Mouse (Mus musculus): ENCODE results near the gene H2-T22. TPM values are rescaled to one million over a fixed set of nuclear protein-coding genes. Genes with fewer than 3 reads are reported as not detected.

Gene H2-T22
- total and polyA plus RNA-seq, 3 experiments, result 10.6 to 26.1 (median 16.4) TPM

DNA sequence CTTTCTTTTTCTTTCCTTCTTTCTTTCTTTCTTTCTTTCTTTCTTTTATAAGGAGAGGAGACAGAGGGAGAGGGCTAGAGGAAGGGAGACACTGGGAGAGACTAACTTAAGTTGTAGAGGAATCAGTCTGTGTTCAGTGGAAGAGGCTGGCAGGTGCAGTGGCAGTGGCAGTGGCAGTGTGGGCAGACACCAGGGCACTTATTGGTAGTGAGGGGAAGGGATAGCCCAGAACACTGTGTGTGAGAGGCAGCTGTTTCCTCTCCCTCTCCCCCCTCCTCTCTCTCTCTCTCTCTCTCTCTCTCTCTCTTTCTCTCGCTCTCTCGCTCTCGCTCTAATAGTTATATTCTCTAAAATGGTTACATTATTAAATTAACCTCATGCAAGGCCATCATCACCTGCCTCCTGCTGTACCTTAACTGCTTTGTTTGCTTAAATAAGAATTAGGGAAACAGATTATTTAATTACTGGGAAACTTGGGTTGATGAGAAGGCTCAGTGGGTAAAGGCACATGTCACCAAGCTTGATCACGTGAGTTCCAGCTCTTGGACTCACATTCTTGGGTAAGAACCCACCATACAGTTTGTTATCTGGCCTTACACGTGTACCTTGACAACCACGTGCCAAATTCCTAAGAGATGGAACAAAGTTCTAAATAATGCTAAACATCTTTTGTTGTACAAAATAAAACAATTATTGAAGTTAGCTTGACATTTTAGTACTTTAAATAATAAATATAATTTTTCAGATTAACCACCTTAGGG lies 43.8 kb downstream of the H2-T22 start:
- H3K9me3 ChIP-seq (replicated peaks; ENCODE audit: low read length), result peaks cover 16% of the 10 kb centered on the region
- peaks cover 57% of the 10 kb centered on the region for H3K79me2 ChIP-seq (replicated peaks; ENCODE audit: control insufficient read depth, extremely low read depth, insufficient read depth, poor library complexity, severe bottlenecking)
- peak; percentile 45 for DNase-seq (ENCODE audit: extremely low read depth)
- TF ChIP-seq MAZ (IDR thresholded peaks at IDR 0.05; ENCODE audit: low read depth, low read length) (no peak), PAX5 (IDR thresholded peaks at IDR 0.05; ENCODE audit: low read length) (no peak), ETS1 (conservative IDR thresholded peaks at IDR 0.05; ENCODE audit: low read depth, low read length) (no peak), MAX (IDR thresholded peaks at IDR 0.05; ENCODE audit: low read length) (peak; percentile 76), POLR2A (IDR thresholded peaks at IDR 0.05; ENCODE audit: low read depth, low read length) (0 out of 2 replicates have a peak, but pooled peaks have one; percentile 13), MXI1 (IDR thresholded peaks at IDR 0.05; ENCODE audit: low read depth, low read length) (peak; percentile 74), MEF2A (IDR thresholded peaks at IDR 0.05; ENCODE audit: borderline replicate concordance, low read depth, low read length) (no peak), IRF4 (IDR thresholded peaks at IDR 0.05; ENCODE audit: low read depth, low read length) (no peak), ZC3H11A (IDR thresholded peaks at IDR 0.05; ENCODE audit: low read depth, low read length) (no peak), CHD1 (IDR thresholded peaks at IDR 0.05; ENCODE audit: low read depth, low read length) (0 out of 2 replicates have a peak, but pooled peaks have one; percentile 19), MYC (IDR thresholded peaks at IDR 0.05; ENCODE audit: low read depth, low read length) (peak; percentile 88; the same call in 1 of the 2 replicates)
- dilution Hi-C loops (cut with MboI; ENCODE audit: extremely low pct_ligation_motif_present, extremely low pct_unique_long_range_greater_than_20kb, low sequenced_read_pairs) (no loop called here), in situ Hi-C loops (cut with MboI; ENCODE audit: low pct_ligation_motif_present, low pct_unique_long_range_greater_than_20kb, low sequenced_read_pairs) (no loop called here)
- H3K9ac ChIP-seq (ENCODE audit: insufficient read depth, low read depth), result peak overlapping the region; percentile 94
- peak overlapping the region; percentile 95 for H3K27ac ChIP-seq (ENCODE audit: insufficient read depth, low read depth)
- H3K4me3 ChIP-seq (replicated peaks in 1 of 3; ENCODE audit: low read depth in 2 of 3, low read length in 2 of 3, poor library complexity in 1 of 3), result peak overlapping the region; percentile 62 to 73 (median 71)
- peaks cover 7 to 35% of the 10 kb centered on the region in 2 experiments; a peak in 2 of 4 replicates for H3K4me1 ChIP-seq (ENCODE audit: control insufficient read depth in 1 of 2, insufficient read depth in 2 of 2)
- peaks cover 8 to 17% of the 10 kb centered on the region in 2 experiments for H3K36me3 ChIP-seq (replicated peaks in 1 of 2; ENCODE audit: control insufficient read depth in 1 of 2, insufficient read depth in 1 of 2, low read length in 1 of 2)
- H3K27me3 ChIP-seq (replicated peaks), result no peaks in the 10 kb centered on the region
- no peak overlapping the region for H3K4me2 ChIP-seq (ENCODE audit: insufficient read depth, low read depth, poor library complexity, severe bottlenecking)

DNA sequence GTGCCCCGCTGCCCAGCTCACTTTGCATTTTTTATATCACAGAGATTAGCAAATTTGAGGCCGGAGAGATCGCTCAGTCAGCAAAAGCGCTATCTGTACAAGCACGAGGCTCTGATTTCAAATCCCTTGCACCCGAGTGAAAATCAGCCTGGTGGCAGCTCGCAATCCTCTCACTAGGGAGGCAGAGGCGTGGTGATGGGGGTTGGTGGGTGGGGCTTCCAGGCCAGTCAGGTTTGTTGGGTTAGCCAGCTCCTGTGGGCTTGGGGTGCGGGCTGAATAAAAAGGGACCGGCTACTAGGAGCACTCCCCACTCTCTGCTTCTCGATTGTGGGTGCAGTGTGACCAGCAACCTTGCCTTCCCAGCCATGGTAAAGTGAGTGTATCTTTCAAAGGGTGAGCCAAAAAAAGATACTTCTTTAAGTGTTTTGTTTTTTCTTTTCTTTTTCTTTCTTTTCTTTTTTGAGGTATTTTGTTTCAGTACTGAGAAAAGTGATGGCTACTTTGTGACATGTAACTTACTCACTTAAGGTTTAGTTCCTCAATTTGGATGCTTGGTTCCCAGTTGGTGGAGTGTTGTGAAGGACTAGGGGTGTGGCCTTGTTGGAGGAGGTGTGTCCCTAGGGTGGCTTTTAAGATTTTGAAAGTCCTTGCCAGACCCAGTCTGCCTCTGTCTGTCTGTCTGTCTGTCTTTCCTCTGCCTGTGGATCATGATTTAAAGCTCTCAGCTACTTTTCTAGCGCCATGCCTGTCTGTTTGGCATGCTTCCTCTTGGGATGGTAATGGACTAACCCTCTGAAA lies 44.6 kb downstream of the H2-T22 start:
- Histone ChIP-seq H3K27ac (ENCODE audit: insufficient read depth, low read depth) (peak overlapping the region; percentile 95), H3K4me1 (ENCODE audit: control insufficient read depth in 1 of 2, insufficient read depth in 2 of 2) (peaks cover 7 to 38% of the 10 kb centered on the region in 2 experiments; a peak in 2 of 4 replicates)
- dilution Hi-C loops (cut with MboI; ENCODE audit: extremely low pct_ligation_motif_present, extremely low pct_unique_long_range_greater_than_20kb, low sequenced_read_pairs), result no loop called here
- TF ChIP-seq MXI1 (IDR thresholded peaks at IDR 0.05; ENCODE audit: low read depth, low read length) (peak; percentile 60), CHD1 (IDR thresholded peaks at IDR 0.05; ENCODE audit: low read depth, low read length) (no peak), TBP (conservative IDR thresholded peaks at IDR 0.05; ENCODE audit: low read depth, low read length) (peak; percentile 97), SIN3A (IDR thresholded peaks at IDR 0.05; ENCODE audit: low read length) (peak; percentile 74), CHD2 (IDR thresholded peaks at IDR 0.05; ENCODE audit: low read length) (no peak), USF1 (IDR thresholded peaks at IDR 0.05; ENCODE audit: low read depth, low read length) (no peak), EP300 (IDR thresholded peaks at IDR 0.05; ENCODE audit: low read length) (peak; percentile 39; the same call in 1 of the 2 replicates), IRF4 (IDR thresholded peaks at IDR 0.05; ENCODE audit: low read depth, low read length) (peak; percentile 66), RCOR1 (conservative IDR thresholded peaks at IDR 0.05; ENCODE audit: low read depth, low read length) (no peak), CTCF (conservative IDR thresholded peaks at IDR 0.05 in 1 of 2, IDR thresholded peaks at IDR 0.05 in 1 of 2; ENCODE audit: low read depth in 2 of 2, low read length in 2 of 2) (no peak; a peak in 1 of 4 replicates), ZC3H11A (IDR thresholded peaks at IDR 0.05; ENCODE audit: low read depth, low read length) (no peak), ELF1 (IDR thresholded peaks at IDR 0.05; ENCODE audit: low read depth, low read length) (no peak), KAT2A (IDR thresholded peaks at IDR 0.05; ENCODE audit: insufficient replicate concordance, low read length) (no peak), MEF2A (IDR thresholded peaks at IDR 0.05; ENCODE audit: borderline replicate concordance, low read depth, low read length) (0 out of 2 replicates have a peak, but pooled peaks have one; percentile 9), JUND (conservative IDR thresholded peaks at IDR 0.05; ENCODE audit: low read depth, low read length) (no peak), ZKSCAN1 (IDR thresholded peaks at IDR 0.05; ENCODE audit: borderline replicate concordance, low read depth, low read length) (no peak), POLR2A (IDR thresholded peaks at IDR 0.05; ENCODE audit: low read depth, low read length) (peak; percentile 90), GABPA (IDR thresholded peaks at IDR 0.05; ENCODE audit: insufficient replicate concordance, low read depth, low read length) (no peak), RAD21 (IDR thresholded peaks at IDR 0.05; ENCODE audit: low read depth, low read length) (no peak), MYC (IDR thresholded peaks at IDR 0.05; ENCODE audit: low read depth, low read length) (no peak), BHLHE40 (IDR thresholded peaks at IDR 0.05; ENCODE audit: low read depth, low read length) (no peak), ZNF384 (IDR thresholded peaks at IDR 0.05; ENCODE audit: low read depth, low read length) (peak; percentile 84), TCF12 (IDR thresholded peaks at IDR 0.05; ENCODE audit: low read depth, low read length) (peak; percentile 52), MAFK (IDR thresholded peaks at IDR 0.05; ENCODE audit: insufficient replicate concordance, low read length) (no peak)

More for the DNA sequence above, 44.6 kb downstream of the H2-T22 start:
- no peaks in the 10 kb centered on the region for H3K27me3 ChIP-seq (replicated peaks)
- peak overlapping the region; percentile 62 to 73 (median 71) for H3K4me3 ChIP-seq (replicated peaks in 1 of 3; ENCODE audit: low read depth in 2 of 3, low read length in 2 of 3, poor library complexity in 1 of 3)
- DNase-seq (ENCODE audit: extremely low read depth), result peak; percentile 92
- peaks cover 50% of the 10 kb centered on the region for H3K79me2 ChIP-seq (replicated peaks; ENCODE audit: control insufficient read depth, extremely low read depth, insufficient read depth, poor library complexity, severe bottlenecking)
- in situ Hi-C loops (cut with MboI; ENCODE audit: low pct_ligation_motif_present, low pct_unique_long_range_greater_than_20kb, low sequenced_read_pairs), result no loop called here
- H3K36me3 ChIP-seq (replicated peaks in 1 of 2; ENCODE audit: control insufficient read depth in 1 of 2, insufficient read depth in 1 of 2, low read length in 1 of 2), result peaks cover 3 to 10% of the 10 kb centered on the region in 2 experiments
- peak overlapping the region; percentile 94 for H3K9ac ChIP-seq (ENCODE audit: insufficient read depth, low read depth)
- peaks cover 9% of the 10 kb centered on the region for H3K9me3 ChIP-seq (replicated peaks; ENCODE audit: low read length)
- peak overlapping the region; percentile 94 for H3K4me2 ChIP-seq (ENCODE audit: insufficient read depth, low read depth, poor library complexity, severe bottlenecking)

All from CH12.LX (cell line).